Mouse (Mus musculus): ENCODE data around the gene Smim15. TPM values are rescaled to one million over a fixed set of nuclear protein-coding genes. Genes with fewer than 3 reads are reported as not detected.

Gene Smim15
- polyA plus RNA-seq, 1 experiment, result 18.3 TPM

DNA sequence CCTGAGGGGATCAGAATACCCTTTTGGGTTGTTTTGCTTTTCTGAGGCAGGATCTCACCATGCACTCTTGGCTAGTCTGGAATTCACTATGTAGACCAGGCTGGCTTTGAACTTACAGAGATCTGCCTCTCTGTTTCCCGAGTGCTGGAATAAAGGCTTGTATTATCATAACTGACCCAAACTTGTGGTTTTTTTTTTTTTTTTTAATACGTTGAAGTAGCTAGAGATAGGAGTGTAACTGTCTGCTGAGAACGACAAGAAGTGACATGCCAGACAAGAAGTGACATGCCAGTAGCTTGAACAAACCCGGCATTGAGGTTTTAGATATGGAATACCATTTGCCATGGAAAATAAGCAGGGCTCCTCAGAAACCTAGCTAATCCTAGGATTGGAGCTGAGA is 11.5 kb upstream of the Smim15 start:
- Histone ChIP-seq H3K27me3 (ENCODE audit: control insufficient read depth, insufficient read depth, insufficient read length) (no peaks in the 10 kb centered on the region), H3K79me2 (ENCODE audit: control insufficient read depth, insufficient read depth) (no peaks in the 10 kb centered on the region), H3K4me2 (ENCODE audit: low read depth) (no peak overlapping the region), H3ac (ENCODE audit: control insufficient read depth, insufficient read length) (no peak overlapping the region), H3K4me3 (no peak overlapping the region), H3K36me3 (ENCODE audit: control insufficient read depth, insufficient read depth) (no peaks in the 10 kb centered on the region)
- TF ChIP-seq POLR2AphosphoS2 (IDR thresholded peaks at IDR 0.05; ENCODE audit: insufficient read length, low read depth), result no peak
- no peak for TF ChIP-seq SRF (IDR thresholded peaks at IDR 0.05; ENCODE audit: control insufficient read depth, insufficient read length, low read depth)
- no peak for TF ChIP-seq MYOG (IDR thresholded peaks at IDR 0.05; ENCODE audit: control insufficient read depth in 1 of 3, insufficient read depth in 1 of 3, insufficient read length in 2 of 3, low read depth in 2 of 3)
- TF ChIP-seq TCF3 (IDR thresholded peaks at IDR 0.05; ENCODE audit: insufficient read length, low read depth), result no peak
- TF ChIP-seq MYOD1 (IDR thresholded peaks at IDR 0.05; ENCODE audit: control insufficient read depth in 1 of 3, insufficient read length in 2 of 3, low read depth in 2 of 3), result no peak
- TF ChIP-seq POLR2A (IDR thresholded peaks at IDR 0.05; ENCODE audit: insufficient read length, low read depth), result no peak
- no peak for TF ChIP-seq TCF12 (IDR thresholded peaks at IDR 0.05; ENCODE audit: insufficient read depth, poor library complexity, severe bottlenecking)
- TF ChIP-seq MAX (IDR thresholded peaks at IDR 0.05; ENCODE audit: low read depth), result no peak
- TF ChIP-seq REST (IDR thresholded peaks at IDR 0.05; ENCODE audit: insufficient read depth, insufficient read length), result no peak
- TF ChIP-seq CEBPB (IDR thresholded peaks at IDR 0.05; ENCODE audit: insufficient read depth, poor library complexity, severe bottlenecking), result no peak

DNA sequence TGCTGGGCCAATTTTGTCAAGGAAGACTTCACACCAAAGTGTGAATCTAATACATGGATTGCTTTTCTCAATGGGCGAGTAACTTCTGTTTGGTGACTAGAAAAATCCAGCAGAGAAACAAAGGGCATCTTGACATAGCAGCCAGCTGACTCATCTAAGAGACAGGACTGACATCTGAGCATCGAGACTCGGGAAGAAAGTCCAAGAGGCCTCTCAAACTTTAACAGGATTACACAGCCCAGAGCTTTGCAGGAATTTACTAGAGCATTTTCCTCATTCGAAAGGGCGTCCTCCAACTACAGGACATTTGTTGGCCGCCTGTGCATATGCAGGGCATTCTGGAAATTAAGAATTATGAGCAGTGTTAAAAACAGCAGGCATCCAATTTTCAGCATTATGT is 4.9 kb upstream of the Smim15 start:
- H3K36me3 ChIP-seq (ENCODE audit: control insufficient read depth, insufficient read depth), result no peaks in the 10 kb centered on the region
- H3K27me3 ChIP-seq (ENCODE audit: control insufficient read depth, insufficient read depth, insufficient read length), result no peaks in the 10 kb centered on the region
- H3K4me3 ChIP-seq, result no peak overlapping the region
- H3K79me2 ChIP-seq (ENCODE audit: control insufficient read depth, insufficient read depth), result peaks cover 16% of the 10 kb centered on the region
- H3K4me2 ChIP-seq (ENCODE audit: low read depth), result no peak overlapping the region
- TF ChIP-seq CEBPB (IDR thresholded peaks at IDR 0.05; ENCODE audit: insufficient read depth, poor library complexity, severe bottlenecking) (no peak), MAX (IDR thresholded peaks at IDR 0.05; ENCODE audit: low read depth) (no peak), MYOG (IDR thresholded peaks at IDR 0.05; ENCODE audit: control insufficient read depth in 1 of 3, insufficient read depth in 1 of 3, insufficient read length in 2 of 3, low read depth in 2 of 3) (no peak), USF1 (IDR thresholded peaks at IDR 0.05; ENCODE audit: low read depth) (no peak), MYOD1 (IDR thresholded peaks at IDR 0.05; ENCODE audit: control insufficient read depth in 1 of 3, insufficient read length in 2 of 3, low read depth in 2 of 3) (no peak)
- H3ac ChIP-seq (ENCODE audit: control insufficient read depth, insufficient read length), result no peak overlapping the region

DNA sequence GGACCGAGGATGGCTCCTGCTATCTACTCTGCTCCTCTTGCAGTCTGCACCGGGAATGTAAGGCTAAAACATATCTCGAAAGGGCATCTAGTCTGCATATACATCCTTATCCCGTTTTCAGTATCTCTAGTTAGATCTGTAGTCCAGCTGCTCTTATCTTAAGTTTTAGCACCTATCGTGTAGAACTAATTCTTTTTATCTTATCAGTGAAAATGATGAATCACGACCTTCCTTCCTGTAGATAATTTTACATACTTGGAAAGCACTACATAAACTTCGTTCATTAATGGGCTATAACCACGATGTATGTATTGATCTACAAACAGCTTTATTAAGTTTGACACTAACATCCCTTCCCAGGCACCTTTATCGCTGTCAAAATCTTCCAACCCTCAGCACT is 4.3 kb upstream of the Smim15 start:
- Histone ChIP-seq H3K4me3 (no peak overlapping the region), H3K36me3 (ENCODE audit: control insufficient read depth, insufficient read depth) (no peaks in the 10 kb centered on the region), H3K79me2 (ENCODE audit: control insufficient read depth, insufficient read depth) (peaks cover 20% of the 10 kb centered on the region), H3K4me2 (ENCODE audit: low read depth) (no peak overlapping the region), H3ac (ENCODE audit: control insufficient read depth, insufficient read length) (no peak overlapping the region), H3K27me3 (ENCODE audit: control insufficient read depth, insufficient read depth, insufficient read length) (no peaks in the 10 kb centered on the region)
- TF ChIP-seq POLR2A (IDR thresholded peaks at IDR 0.05; ENCODE audit: insufficient read length, low read depth) (no peak), TCF12 (IDR thresholded peaks at IDR 0.05; ENCODE audit: insufficient read depth, poor library complexity, severe bottlenecking) (no peak), USF1 (IDR thresholded peaks at IDR 0.05; ENCODE audit: low read depth) (no peak), POLR2AphosphoS2 (IDR thresholded peaks at IDR 0.05; ENCODE audit: insufficient read length, low read depth) (no peak), MYOD1 (IDR thresholded peaks at IDR 0.05; ENCODE audit: control insufficient read depth in 1 of 3, insufficient read length in 2 of 3, low read depth in 2 of 3) (no peak), E2F4 (IDR thresholded peaks at IDR 0.05; ENCODE audit: insufficient read depth) (no peak), SRF (IDR thresholded peaks at IDR 0.05; ENCODE audit: control insufficient read depth, insufficient read length, low read depth) (no peak), TCF3 (IDR thresholded peaks at IDR 0.05; ENCODE audit: insufficient read length, low read depth) (no peak), MAX (IDR thresholded peaks at IDR 0.05; ENCODE audit: low read depth) (no peak), CEBPB (IDR thresholded peaks at IDR 0.05; ENCODE audit: insufficient read depth, poor library complexity, severe bottlenecking) (no peak)

DNA sequence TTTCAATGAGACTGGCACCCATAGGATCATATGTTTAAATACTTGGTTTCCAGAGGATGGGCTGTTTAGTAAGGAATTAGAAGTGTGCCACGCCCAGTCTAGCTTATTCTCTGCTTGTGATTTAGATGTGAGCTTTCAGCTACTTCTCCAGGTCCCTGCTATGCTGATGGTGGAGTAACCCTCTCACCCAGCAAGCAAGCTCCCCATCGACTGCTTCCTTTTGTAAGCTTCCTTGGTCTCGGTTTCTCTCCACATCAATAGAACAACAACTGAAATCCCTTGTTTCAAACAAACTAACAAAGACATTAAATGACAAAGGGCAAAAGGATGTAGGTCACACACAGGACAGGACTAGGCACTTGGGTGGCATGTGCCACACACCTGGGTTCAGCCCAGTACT is 3.8 kb upstream of the Smim15 start:
- TF ChIP-seq POLR2AphosphoS2 (IDR thresholded peaks at IDR 0.05; ENCODE audit: insufficient read length, low read depth), result no peak
- no peak for TF ChIP-seq POLR2A (IDR thresholded peaks at IDR 0.05; ENCODE audit: insufficient read length, low read depth)
- no peak for TF ChIP-seq MAX (IDR thresholded peaks at IDR 0.05; ENCODE audit: low read depth)
- no peak for TF ChIP-seq MYOG (IDR thresholded peaks at IDR 0.05; ENCODE audit: control insufficient read depth in 1 of 3, insufficient read depth in 1 of 3, insufficient read length in 2 of 3, low read depth in 2 of 3)
- no peak for TF ChIP-seq SRF (IDR thresholded peaks at IDR 0.05; ENCODE audit: control insufficient read depth, insufficient read length, low read depth)
- no peak for TF ChIP-seq USF1 (IDR thresholded peaks at IDR 0.05; ENCODE audit: low read depth)
- TF ChIP-seq CEBPB (IDR thresholded peaks at IDR 0.05; ENCODE audit: insufficient read depth, poor library complexity, severe bottlenecking), result no peak
- TF ChIP-seq MYOD1 (IDR thresholded peaks at IDR 0.05; ENCODE audit: control insufficient read depth in 1 of 3, insufficient read length in 2 of 3, low read depth in 2 of 3), result no peak
- TF ChIP-seq E2F4 (IDR thresholded peaks at IDR 0.05; ENCODE audit: insufficient read depth), result no peak
- no peak for TF ChIP-seq TCF3 (IDR thresholded peaks at IDR 0.05; ENCODE audit: insufficient read length, low read depth)
- no peak for TF ChIP-seq REST (IDR thresholded peaks at IDR 0.05; ENCODE audit: insufficient read depth, insufficient read length)
- TF ChIP-seq TCF12 (IDR thresholded peaks at IDR 0.05; ENCODE audit: insufficient read depth, poor library complexity, severe bottlenecking), result no peak
- H3K36me3 ChIP-seq (ENCODE audit: control insufficient read depth, insufficient read depth), result no peaks in the 10 kb centered on the region
- no peak overlapping the region for H3ac ChIP-seq (ENCODE audit: control insufficient read depth, insufficient read length)
- H3K27me3 ChIP-seq (ENCODE audit: control insufficient read depth, insufficient read depth, insufficient read length), result no peaks in the 10 kb centered on the region
- no peak overlapping the region for H3K4me2 ChIP-seq (ENCODE audit: low read depth)
- peaks cover 25% of the 10 kb centered on the region for H3K79me2 ChIP-seq (ENCODE audit: control insufficient read depth, insufficient read depth)
- no peak overlapping the region for H3K4me3 ChIP-seq

DNA sequence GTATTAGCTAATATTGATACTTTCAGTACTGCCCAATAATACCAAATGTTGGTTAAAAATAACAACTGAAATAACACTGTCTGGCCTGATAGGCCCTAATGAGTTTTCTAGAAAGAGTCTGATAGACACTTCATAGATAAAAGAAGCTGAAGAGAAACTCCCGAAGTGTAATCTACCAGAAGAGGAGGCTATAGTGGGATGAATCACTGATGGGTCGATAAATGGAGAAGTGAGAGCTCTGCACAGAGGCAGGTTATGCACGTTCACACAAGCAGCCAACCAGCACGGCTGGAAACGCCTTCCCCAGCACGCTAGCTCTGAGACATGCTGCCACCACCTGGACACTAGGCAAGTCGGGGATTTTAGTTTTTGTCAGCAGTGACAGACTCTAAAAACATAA is 2.9 kb upstream of the Smim15 start:
- no peak overlapping the region for H3ac ChIP-seq (ENCODE audit: control insufficient read depth, insufficient read length)
- TF ChIP-seq POLR2AphosphoS2 (IDR thresholded peaks at IDR 0.05; ENCODE audit: insufficient read length, low read depth) (peak; percentile 34), SRF (IDR thresholded peaks at IDR 0.05; ENCODE audit: control insufficient read depth, insufficient read length, low read depth) (no peak), TCF3 (IDR thresholded peaks at IDR 0.05; ENCODE audit: insufficient read length, low read depth) (no peak), E2F4 (IDR thresholded peaks at IDR 0.05; ENCODE audit: insufficient read depth) (no peak), MAX (IDR thresholded peaks at IDR 0.05; ENCODE audit: low read depth) (no peak)
- H3K27me3 ChIP-seq (ENCODE audit: control insufficient read depth, insufficient read depth, insufficient read length), result no peaks in the 10 kb centered on the region
- H3K4me3 ChIP-seq, result no peak overlapping the region
- H3K36me3 ChIP-seq (ENCODE audit: control insufficient read depth, insufficient read depth), result no peaks in the 10 kb centered on the region
- H3K79me2 ChIP-seq (ENCODE audit: control insufficient read depth, insufficient read depth), result peaks cover 32% of the 10 kb centered on the region
- H3K4me2 ChIP-seq (ENCODE audit: low read depth), result peak overlapping the region; percentile 28
